Comparison of ENCODE assay signal across 8 mouse cellular contexts in the genomic region with DNA sequence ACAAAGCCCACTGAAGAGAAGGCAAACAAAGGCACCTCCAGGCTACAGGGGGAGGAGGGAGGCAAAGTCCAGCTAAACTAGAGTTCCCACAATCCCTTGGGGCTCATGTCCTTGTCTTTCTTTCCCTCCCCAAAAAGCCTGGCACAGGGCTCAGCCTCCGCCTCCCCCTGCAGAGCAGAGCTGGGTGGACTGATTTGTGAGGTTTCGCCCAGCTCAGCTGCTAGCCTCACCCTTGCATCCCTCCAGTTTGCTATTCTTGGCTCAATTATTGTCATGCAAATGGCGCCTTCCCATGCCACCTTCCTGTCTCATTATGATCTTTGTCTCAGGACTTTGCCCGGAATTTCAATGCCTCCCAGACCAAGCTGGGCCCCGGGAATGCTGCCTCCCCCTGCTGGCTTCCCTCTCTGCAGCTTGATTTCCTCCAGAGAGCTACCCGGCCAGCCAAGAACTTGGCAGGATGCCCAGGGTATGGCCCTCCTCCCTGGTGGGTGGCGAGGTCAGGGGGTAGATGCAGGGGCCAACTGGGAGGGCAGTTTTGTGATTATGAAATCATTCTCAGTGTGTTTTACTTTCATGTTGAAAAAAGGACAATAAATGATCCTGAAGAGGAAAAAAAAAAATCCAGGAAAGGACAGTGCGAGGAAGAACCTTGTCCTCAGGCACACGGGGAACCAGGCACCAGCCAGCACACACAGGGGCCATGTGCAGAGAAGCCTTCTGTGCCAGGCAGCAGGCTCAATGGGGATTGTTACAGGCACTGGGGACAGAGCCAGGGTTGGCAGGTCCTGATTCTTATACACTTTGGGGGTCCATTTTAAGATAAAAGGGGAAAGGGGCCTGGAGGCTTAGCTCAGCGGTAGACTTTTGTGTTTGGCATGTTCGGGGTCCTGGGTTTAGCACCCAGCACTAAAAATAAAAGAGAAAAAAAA. TPM values are rescaled to one million over a fixed set of nuclear protein-coding genes. Genes with fewer than 3 reads are reported as not detected.
DNase-seq lines count a peak whose midpoint lies in the region; ATAC-seq and TF ChIP-seq lines count a peak whose summit lies in the region.

A gene (minus strand): TSS at position 310 of the 932 bp plus-strand sequence.

- no peaks in the 10 kb centered on the region for H3K36me3 ChIP-seq in forebrain, embryonic 11.5 days (ENCODE audit: control insufficient read depth, insufficient read depth, low read length)
- no peaks in the 10 kb centered on the region for H3K36me3 ChIP-seq in heart, embryonic 12.5 days
- no peaks in the 10 kb centered on the region for H3K36me3 ChIP-seq in kidney, embryonic 15.5 days
- no peaks in the 10 kb centered on the region for H3K36me3 ChIP-seq in limb, embryonic 14.5 days (ENCODE audit: control insufficient read depth, insufficient read depth, low read length)
- no peaks in the 10 kb centered on the region for H3K36me3 ChIP-seq in midbrain, embryonic 16.5 days (ENCODE audit: control insufficient read depth, insufficient read depth, low read length)
- no peaks in the 10 kb centered on the region for H3K36me3 ChIP-seq in stomach, postnatal 0 days (ENCODE audit: control insufficient read depth, insufficient read depth, low read length)

- peaks cover 48% of the 10 kb centered on the region for H3K4me1 ChIP-seq in forebrain, embryonic 11.5 days (replicated peaks; ENCODE audit: control insufficient read depth, insufficient read depth, low read length)
- peaks cover 33% of the 10 kb centered on the region for H3K4me1 ChIP-seq in heart, embryonic 12.5 days (replicated peaks)
- H3K4me1 ChIP-seq in kidney, embryonic 15.5 days, result peaks cover 41% of the 10 kb centered on the region
- H3K4me1 ChIP-seq in limb, embryonic 14.5 days (ENCODE audit: control insufficient read depth, insufficient read depth, low read length), result peaks cover 13% of the 10 kb centered on the region
- H3K4me1 ChIP-seq in midbrain, embryonic 16.5 days (ENCODE audit: control insufficient read depth, insufficient read depth, low read length), result peaks cover 64% of the 10 kb centered on the region
- peaks cover 4% of the 10 kb centered on the region for H3K4me1 ChIP-seq in stomach, postnatal 0 days (replicated peaks; ENCODE audit: control insufficient read depth, insufficient read depth)

- ATAC-seq in forebrain, embryonic 11.5 days (replicated peaks; ENCODE audit: low FRiP score), result peak; percentile 92
- peak; percentile 81 for ATAC-seq in heart, embryonic 12.5 days (ENCODE audit: insufficient number of reproducible peaks, low FRiP score)
- peak; percentile 83; the same call in 1 of the 2 replicates for ATAC-seq in kidney, embryonic 15.5 days (replicated peaks; ENCODE audit: low FRiP score)
- ATAC-seq in limb, embryonic 14.5 days (ENCODE audit: low FRiP score, low read depth), result peak; percentile 65
- peak; percentile 72 for ATAC-seq in midbrain, embryonic 16.5 days
- ATAC-seq in stomach, postnatal 0 days (ENCODE audit: low FRiP score, low TSS enrichment), result peak; percentile 85

- TF ChIP-seq POLR2A in limb, embryonic 14.5 days (IDR thresholded peaks at IDR 0.05; ENCODE audit: borderline replicate concordance, extremely low read depth, insufficient read depth, insufficient read length), result no peak

- WGBS in forebrain, embryonic 11.5 days, result 5% methylated on average over 11 of the region's 11 CpGs
- 24% methylated on average over 11 of the region's 11 CpGs for WGBS in heart, embryonic 12.5 days
- WGBS in kidney, embryonic 15.5 days, result 19% methylated on average over 11 of the region's 11 CpGs
- WGBS in limb, embryonic 14.5 days, result 15% methylated on average over 11 of the region's 11 CpGs
- 5% methylated on average over 11 of the region's 11 CpGs for WGBS in midbrain, embryonic 16.5 days
- WGBS in stomach, postnatal 0 days, result 23% methylated on average over 11 of the region's 11 CpGs

- TF ChIP-seq EP300 in stomach, postnatal 0 days (optimal IDR thresholded peaks at IDR 0.05), result no peak

- H3K9me3 ChIP-seq in forebrain, embryonic 11.5 days (ENCODE audit: control insufficient read depth, low read length), result no peaks in the 10 kb centered on the region
- no peaks in the 10 kb centered on the region for H3K9me3 ChIP-seq in heart, embryonic 12.5 days (replicated peaks)
- H3K9me3 ChIP-seq in kidney, embryonic 15.5 days (replicated peaks), result no peaks in the 10 kb centered on the region
- H3K9me3 ChIP-seq in limb, embryonic 14.5 days (ENCODE audit: control insufficient read depth, low read length), result no peaks in the 10 kb centered on the region
- no peaks in the 10 kb centered on the region for H3K9me3 ChIP-seq in midbrain, embryonic 16.5 days (replicated peaks; ENCODE audit: control insufficient read depth, low read length, poor library complexity, severe bottlenecking)
- H3K9me3 ChIP-seq in stomach, postnatal 0 days (ENCODE audit: control insufficient read depth, low read length), result no peaks in the 10 kb centered on the region

- DNase-seq in 3T3-L1 (ENCODE audit: low read depth, low spot score), result peak; percentile 74
- DNase-seq in brain, adult 2 months (ENCODE audit: low read depth, low spot score), result peak; percentile 91
- peak; percentile 95 for DNase-seq in forebrain, embryonic 11.5 days (ENCODE audit: low spot score)
- peak; percentile 74 for DNase-seq in limb, embryonic 14.5 days (ENCODE audit: low spot score)
- DNase-seq in stomach, postnatal 0 days (ENCODE audit: low spot score), result peak; percentile 91

- peak; percentile 71 for TF ChIP-seq CTCF in stomach, postnatal 0 days (IDR thresholded peaks at IDR 0.05; ENCODE audit: low read depth)

- peak within 1 kb of the TSS; percentile 93 for H3K27ac ChIP-seq in forebrain, embryonic 11.5 days (ENCODE audit: low read depth, low read length)
- peak within 1 kb of the TSS; percentile 79 for H3K27ac ChIP-seq in heart, embryonic 12.5 days (ENCODE audit: poor library complexity, severe bottlenecking)
- peak within 1 kb of the TSS; percentile 87 for H3K27ac ChIP-seq in kidney, embryonic 15.5 days
- 0 out of 2 replicates have a peak within 1 kb of the TSS, but pooled peaks have one; percentile 22 for H3K27ac ChIP-seq in limb, embryonic 14.5 days (replicated peaks; ENCODE audit: low read depth, low read length)
- H3K27ac ChIP-seq in midbrain, embryonic 16.5 days (ENCODE audit: low read length), result peak within 1 kb of the TSS; percentile 85
- H3K27ac ChIP-seq in stomach, postnatal 0 days (replicated peaks), result peak within 1 kb of the TSS; percentile 49; the same call in 1 of the 2 replicates

- peak within 1 kb of the TSS; percentile 41 for H3K4me2 ChIP-seq in forebrain, embryonic 11.5 days (ENCODE audit: low read depth, low read length, severe bottlenecking)
- H3K4me2 ChIP-seq in heart, embryonic 12.5 days, result peak within 1 kb of the TSS; percentile 47
- H3K4me2 ChIP-seq in kidney, embryonic 15.5 days, result peak within 1 kb of the TSS; percentile 40
- 0 out of 2 replicates have a peak within 1 kb of the TSS, but pooled peaks have one; percentile 11 for H3K4me2 ChIP-seq in limb, embryonic 14.5 days (replicated peaks; ENCODE audit: low read depth, low read length, severe bottlenecking)
- peak within 1 kb of the TSS; percentile 22 for H3K4me2 ChIP-seq in midbrain, embryonic 16.5 days (ENCODE audit: low read length)
- peak within 1 kb of the TSS; percentile 27; the same call in 1 of the 2 replicates for H3K4me2 ChIP-seq in stomach, postnatal 0 days (replicated peaks; ENCODE audit: low read depth)

- peak within 1 kb of the TSS; percentile 51 for H3K9ac ChIP-seq in forebrain, embryonic 11.5 days (ENCODE audit: low read length)
- peak within 1 kb of the TSS; percentile 41 for H3K9ac ChIP-seq in heart, embryonic 12.5 days
- no peak within 1 kb of the TSS for H3K9ac ChIP-seq in kidney, embryonic 15.5 days
- no peak within 1 kb of the TSS for H3K9ac ChIP-seq in limb, embryonic 14.5 days (ENCODE audit: low read depth, low read length, severe bottlenecking)
- peak within 1 kb of the TSS; percentile 16; the same call in 1 of the 2 replicates for H3K9ac ChIP-seq in midbrain, embryonic 16.5 days (ENCODE audit: low read depth, low read length)
- H3K9ac ChIP-seq in stomach, postnatal 0 days (ENCODE audit: low read length), result no peak within 1 kb of the TSS

- peak within 1 kb of the TSS; percentile 1; the same call in 1 of the 2 replicates for H3K4me3 ChIP-seq in forebrain, embryonic 11.5 days (ENCODE audit: low read depth, low read length)
- no peak within 1 kb of the TSS for H3K4me3 ChIP-seq in heart, embryonic 12.5 days
- H3K4me3 ChIP-seq in kidney, embryonic 15.5 days (replicated peaks), result peak within 1 kb of the TSS; percentile 4; the same call in 1 of the 2 replicates
- H3K4me3 ChIP-seq in limb, embryonic 14.5 days (replicated peaks; ENCODE audit: low read length), result no peak within 1 kb of the TSS
- H3K4me3 ChIP-seq in midbrain, embryonic 16.5 days (ENCODE audit: low read depth, low read length), result no peak within 1 kb of the TSS
- H3K4me3 ChIP-seq in stomach, postnatal 0 days (ENCODE audit: low read depth, low read length), result no peak within 1 kb of the TSS

- no peaks in the 10 kb centered on the region for H3K27me3 ChIP-seq in forebrain, embryonic 11.5 days (ENCODE audit: control insufficient read depth, insufficient read depth, low read length)
- H3K27me3 ChIP-seq in heart, embryonic 12.5 days (replicated peaks), result peaks cover 32% of the 10 kb centered on the region
- peaks cover 52% of the 10 kb centered on the region for H3K27me3 ChIP-seq in kidney, embryonic 15.5 days
- peaks cover 23% of the 10 kb centered on the region; the same call in 1 of the 2 replicates for H3K27me3 ChIP-seq in limb, embryonic 14.5 days (ENCODE audit: control insufficient read depth, insufficient read depth, low read length)
- no peaks in the 10 kb centered on the region for H3K27me3 ChIP-seq in midbrain, embryonic 16.5 days (ENCODE audit: control insufficient read depth, insufficient read depth, low read depth, low read length)
- H3K27me3 ChIP-seq in stomach, postnatal 0 days (ENCODE audit: control insufficient read depth, insufficient read depth, low read length), result no peaks in the 10 kb centered on the region

RNA-seq across cellular contexts. Expression of the gene that starts here (rescaled TPM):
- 13.6 and 16.0 TPM in 2 replicates for polyA plus RNA-seq in forebrain, embryonic 11.5 days (2014; fragmentation: Nextera tagmentation; extraction: Ambion mirVana)
- polyA plus RNA-seq in heart, embryonic 12.5 days (2016; fragmentation: Nextera tagmentation; extraction: Ambion mirVana), result 2.3 and 3.1 TPM in 2 replicates
- polyA plus RNA-seq in kidney, embryonic 15.5 days (2015; fragmentation: Nextera tagmentation; extraction: Ambion mirVana), result 8.7 and 10.8 TPM in 2 replicates
- 1.1 and 1.3 TPM in 2 replicates for polyA plus RNA-seq in limb, embryonic 14.5 days (2012; rRNA removed)
- polyA plus RNA-seq in limb, embryonic 14.5 days (2014; fragmentation: Nextera tagmentation; extraction: Ambion mirVana), result 0.94 and 1.1 TPM in 2 replicates
- 6.0 and 7.5 TPM in 2 replicates for polyA plus RNA-seq in midbrain, embryonic 16.5 days (2015; fragmentation: Nextera tagmentation; extraction: Ambion mirVana)
- 8.4 and 10.1 TPM in 2 replicates for polyA plus RNA-seq in stomach, postnatal 0 days (2015; fragmentation: Nextera tagmentation; extraction: Ambion mirVana)

Comparison
In these comparisons a context has a peak if more than half of its experiments do, and no peak if none do; other contexts are left out.
1. H3K27ac ChIP-seq: peak in every context shown above with its lines; median percentile 93 in forebrain, embryonic 11.5 days; 87 in kidney, embryonic 15.5 days; 85 in midbrain, embryonic 16.5 days; 79 in heart, embryonic 12.5 days; 49 in stomach, postnatal 0 days; 22 in limb, embryonic 14.5 days.
2. H3K4me3 ChIP-seq: peak in forebrain, embryonic 11.5 days (single experiment) and kidney, embryonic 15.5 days (single experiment); none in heart, embryonic 12.5 days (single experiment), limb, embryonic 14.5 days (single experiment), midbrain, embryonic 16.5 days (single experiment) and stomach, postnatal 0 days (single experiment).
3. H3K9ac ChIP-seq: peak in forebrain, embryonic 11.5 days (single experiment), heart, embryonic 12.5 days (single experiment) and midbrain, embryonic 16.5 days (single experiment); none in kidney, embryonic 15.5 days (single experiment), limb, embryonic 14.5 days (single experiment) and stomach, postnatal 0 days (single experiment).
4. Peak in every context shown above with its lines, with median percentiles within 50 percentile points of each other: DNase-seq, ATAC-seq and H3K4me2 ChIP-seq.